Mouse (Mus musculus): ENCODE measurements around the gene Kcnj6.
"Not testable (repeated sequence)": the region's sequence is repeated elsewhere in the genome, so short reads cannot be mapped to it uniquely, and the experiment has no call there.

Gene Kcnj6

DNA sequence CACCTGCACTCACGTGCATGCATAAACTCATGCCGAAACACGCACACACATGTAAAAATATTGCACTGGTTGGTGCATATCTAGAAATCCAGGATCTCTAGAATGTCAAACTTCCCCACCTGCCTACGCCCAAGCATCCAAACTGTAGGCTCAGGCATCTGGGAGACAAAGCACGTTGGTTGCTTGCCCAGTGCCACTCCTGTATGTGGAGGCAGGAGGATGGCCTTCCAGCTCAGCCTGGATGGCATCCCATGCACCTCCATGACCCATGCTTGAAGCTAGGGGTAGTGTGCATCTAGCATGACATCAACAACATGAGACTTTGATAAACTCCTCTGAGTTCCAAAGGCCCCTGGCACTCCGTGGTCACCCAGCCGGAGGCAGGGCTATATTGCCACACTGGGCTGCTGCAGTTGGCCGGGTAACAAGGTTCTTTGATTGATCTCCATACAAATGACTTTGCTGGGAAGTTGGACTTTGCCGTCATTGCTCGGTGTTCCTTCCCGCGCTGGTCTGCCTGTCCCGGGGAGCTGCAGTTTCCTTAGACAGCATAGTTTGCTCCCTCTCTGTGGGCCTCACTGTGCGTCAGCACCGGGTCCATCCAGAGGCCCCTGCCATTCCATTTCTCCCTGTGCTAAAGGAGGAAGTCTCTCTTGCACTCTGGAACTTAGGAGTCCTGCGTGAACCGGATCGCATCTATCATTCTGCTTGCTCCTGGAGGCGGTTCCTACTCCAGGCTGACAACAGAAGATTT is 144.9 kb downstream of the Kcnj6 start:
- no peak for DNase-seq (ENCODE audit: low spot score in 2 of 2)

DNA sequence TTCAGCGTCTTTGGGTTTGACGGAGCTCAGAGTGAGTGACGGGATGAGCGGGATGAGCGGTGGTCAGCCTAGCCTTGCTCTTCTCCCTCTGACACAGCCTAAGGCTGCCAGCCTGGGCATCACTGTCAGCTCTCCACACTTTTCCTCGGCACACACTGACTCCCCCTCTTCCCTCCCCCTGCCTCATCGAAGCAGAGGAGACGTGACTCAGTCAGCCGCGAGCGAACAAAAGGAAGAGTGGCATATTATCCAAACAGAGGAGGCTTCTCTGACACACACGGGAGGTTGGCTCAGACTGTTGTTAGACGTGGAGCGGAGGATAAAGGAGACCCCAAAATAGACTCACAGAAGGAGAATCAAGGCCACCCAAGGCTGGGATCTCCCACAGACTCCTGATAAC is 147.1 kb downstream of the Kcnj6 start:
- no peak for DNase-seq (ENCODE audit: low spot score in 2 of 2)

DNA sequence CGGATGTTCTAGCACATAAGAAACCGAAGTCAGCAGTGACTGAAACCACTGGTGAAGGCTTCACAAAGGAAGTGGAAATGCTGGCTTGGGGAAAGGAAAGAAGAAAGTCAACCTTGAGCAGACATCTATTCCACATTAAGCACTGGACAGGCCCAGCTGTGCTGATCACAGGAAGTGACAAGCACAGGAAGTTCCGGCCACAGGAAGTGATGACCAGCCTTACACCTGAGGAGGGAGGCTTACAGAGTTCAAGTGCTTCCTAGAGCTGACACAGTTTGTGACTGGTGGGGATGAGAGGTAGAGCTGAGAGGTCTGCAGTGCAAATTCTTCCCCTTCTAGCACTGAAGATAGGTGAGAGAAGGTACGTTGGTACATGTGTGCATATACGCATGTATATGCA is 151.5 kb downstream of the Kcnj6 start:
- DNase-seq (ENCODE audit: low spot score in 2 of 2): no peak

DNA sequence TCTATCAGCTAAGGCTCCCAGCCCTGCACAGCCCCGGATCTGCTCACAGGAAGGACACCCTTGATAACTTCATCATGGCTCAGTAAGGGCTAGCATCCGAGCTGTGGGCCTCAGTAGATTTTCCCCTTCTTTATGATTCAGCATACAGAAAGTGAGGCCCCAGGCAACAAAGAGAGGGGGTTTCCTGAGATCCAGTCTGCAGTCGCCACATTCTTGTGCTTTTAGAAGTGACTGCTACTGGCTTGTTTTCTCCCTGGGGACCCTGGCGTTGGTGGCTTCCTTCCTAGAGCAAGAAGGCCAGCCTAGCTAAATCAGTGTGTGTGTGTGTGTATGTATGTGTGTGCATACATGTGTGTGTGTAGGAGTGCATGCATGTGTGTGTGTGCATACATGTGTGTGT is 152.7 kb downstream of the Kcnj6 start:
- no peak for DNase-seq (ENCODE audit: low spot score in 2 of 2)

DNA sequence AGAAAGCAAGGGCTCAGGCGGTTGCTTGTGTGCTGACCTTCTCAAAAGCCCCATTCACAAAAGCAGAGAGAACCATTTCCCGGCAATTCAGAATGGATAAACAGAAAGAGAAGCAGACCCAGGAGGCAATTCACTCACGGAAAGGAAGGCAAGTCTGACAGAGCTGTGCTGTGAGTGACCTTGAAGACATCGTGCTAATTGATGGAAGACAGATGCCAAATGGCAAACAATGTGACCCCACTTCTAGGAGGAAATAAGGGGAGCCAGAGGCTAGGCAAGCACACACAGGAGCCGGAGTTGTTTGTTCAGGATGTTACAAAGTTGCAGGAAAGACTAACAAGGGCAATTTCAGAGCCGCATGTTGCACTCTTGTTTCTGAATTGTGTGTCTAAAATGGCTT is 158.1 kb downstream of the Kcnj6 start:
- DNase-seq (ENCODE audit: low spot score in 2 of 2): no peak

DNA sequence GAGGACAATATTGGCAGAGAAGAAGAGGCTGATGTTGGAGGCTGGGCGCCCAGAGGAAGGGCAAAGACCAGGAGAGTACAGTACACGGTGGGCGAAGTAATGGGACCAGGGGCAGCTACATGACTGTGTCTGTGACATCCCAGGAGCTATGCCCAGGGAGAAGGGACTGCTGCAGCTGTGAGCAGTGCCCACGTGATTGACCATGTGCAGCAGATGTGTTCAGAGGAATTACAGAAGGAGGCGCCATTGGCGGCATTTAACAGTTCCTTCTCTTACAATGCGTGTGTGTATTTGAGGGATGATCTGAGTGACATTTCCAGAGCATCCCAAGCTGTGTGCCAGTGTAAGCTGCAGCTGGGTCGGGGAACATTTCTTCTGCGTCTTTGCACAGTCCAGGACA is 159.6 kb downstream of the Kcnj6 start:
- no peak for DNase-seq (ENCODE audit: low spot score in 2 of 2)

DNA sequence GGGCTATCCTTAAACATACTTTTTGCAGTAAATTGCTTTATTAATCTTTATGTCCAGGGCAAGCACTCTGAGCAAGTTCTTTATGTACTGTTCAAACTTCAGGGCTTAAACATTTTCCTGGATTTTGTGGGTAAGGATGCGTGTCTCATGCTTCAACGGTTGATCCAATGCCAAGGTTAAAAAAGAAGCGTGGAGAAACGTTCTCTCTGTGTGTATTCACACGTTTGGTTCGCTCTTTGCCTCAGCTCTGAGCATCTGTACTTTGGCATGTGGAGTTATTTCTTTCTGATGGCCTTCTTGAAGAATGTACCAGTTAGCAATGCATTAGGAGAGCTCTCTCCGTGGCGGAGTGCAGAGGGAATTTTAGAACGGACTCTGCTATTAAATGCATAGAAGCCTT is 163.0 kb downstream of the Kcnj6 start:
- no peak for DNase-seq (ENCODE audit: low spot score in 2 of 2)

DNA sequence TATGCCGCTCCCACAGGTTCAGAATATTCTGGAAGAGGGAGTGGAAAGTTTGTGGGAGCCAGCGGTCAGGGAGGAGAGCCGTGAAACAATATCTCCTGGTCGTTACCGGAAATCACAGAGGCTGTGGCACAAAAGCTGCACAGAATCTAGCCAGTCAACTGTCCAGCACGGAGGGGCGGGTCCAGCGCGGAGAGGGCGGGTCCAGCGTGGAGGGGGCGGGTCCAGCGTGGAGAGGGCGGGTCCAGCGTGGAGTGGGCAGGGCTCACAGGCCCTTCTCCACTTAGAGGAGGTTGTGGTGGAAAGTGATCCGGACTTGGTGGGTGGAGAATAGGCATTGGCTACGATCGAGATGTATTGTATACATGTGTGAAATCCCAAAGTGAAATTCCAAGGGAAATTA is 169.3 kb downstream of the Kcnj6 start:
- DNase-seq (ENCODE audit: low spot score in 2 of 2): no peak

DNA sequence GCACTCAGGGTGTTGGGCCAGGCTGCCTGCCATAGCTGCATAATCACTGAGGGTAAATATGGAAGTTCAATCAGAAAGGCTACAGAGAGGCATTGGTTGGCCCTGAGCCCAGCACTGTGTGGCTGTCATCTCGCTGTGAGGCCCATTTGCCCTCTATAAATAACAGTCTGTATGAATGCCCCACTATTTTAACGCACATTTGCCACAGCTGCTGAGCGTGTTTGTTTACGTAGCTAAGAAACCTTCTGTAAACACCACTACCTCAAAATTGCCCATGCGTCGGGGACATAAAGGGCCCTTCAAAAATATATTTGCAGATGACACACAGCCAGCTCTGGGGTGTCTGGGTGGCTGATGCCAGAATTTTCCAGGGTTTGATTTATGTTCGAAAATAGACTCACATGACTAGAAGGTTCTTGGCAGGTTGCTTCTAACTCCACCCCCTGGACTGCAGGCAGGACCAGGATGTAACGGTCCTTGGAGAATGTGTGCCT is 170.4 kb downstream of the Kcnj6 start:
- no peak for DNase-seq (ENCODE audit: low spot score in 2 of 2)

DNA sequence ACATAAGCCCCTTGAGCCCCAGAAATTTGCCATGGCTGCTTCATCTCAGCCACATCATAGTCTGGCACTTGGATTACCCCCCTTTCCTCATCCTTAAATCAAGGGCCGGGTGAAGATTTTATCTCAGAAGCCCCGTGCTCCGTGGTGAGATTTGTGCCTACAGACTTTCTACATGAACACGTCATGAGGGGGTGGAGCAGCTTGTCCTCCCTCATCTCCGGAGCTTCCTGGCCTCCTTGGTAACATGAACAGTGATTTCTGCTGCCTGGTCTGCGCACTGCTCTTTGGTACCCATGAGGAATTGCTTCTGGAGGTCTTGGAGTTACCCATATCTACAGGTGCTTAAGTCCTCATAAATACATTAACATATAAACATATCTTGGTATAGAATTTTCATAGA is 172.2 kb downstream of the Kcnj6 start:
- DNase-seq (ENCODE audit: low spot score in 2 of 2): no peak

DNA sequence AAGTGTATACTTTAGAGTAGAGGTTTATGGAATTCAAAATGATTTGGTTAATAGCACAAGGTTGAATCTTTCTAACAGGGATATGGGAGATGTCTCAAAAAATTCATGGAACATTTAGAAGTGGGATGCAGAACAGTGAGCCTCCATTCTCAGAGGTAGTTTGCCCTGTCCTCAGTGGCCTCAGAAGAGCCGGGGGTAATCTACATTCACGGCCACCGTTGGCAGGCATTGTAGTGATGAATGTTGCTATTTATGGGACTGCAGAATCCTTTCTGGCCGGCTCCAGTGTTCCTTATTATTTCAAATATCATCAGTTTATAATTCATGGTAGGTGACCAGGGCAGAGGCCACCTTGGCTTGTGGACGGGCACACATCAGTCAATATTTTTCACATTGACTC is 174.9 kb downstream of the Kcnj6 start:
- no peak for DNase-seq (ENCODE audit: low spot score in 2 of 2)

DNA sequence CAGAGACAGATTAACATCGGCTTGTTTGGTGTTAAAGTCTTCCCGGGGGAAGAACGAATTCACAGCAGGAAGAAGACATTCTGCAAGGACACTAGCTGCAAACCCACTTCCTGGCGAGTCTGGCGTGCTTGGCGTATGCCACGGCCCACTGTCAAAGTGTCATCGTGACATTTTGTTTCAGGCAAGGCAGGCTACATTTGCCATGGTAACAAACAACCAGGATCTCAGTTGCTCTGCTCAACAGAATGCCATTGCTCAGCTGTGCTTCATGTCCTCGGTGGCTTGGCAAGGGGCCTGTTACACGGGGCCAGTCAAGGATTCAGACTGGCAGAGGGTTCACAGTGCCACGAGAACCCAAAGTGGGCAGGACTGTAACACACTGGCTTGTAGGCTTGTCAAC is 175.9 kb downstream of the Kcnj6 start:
- DNase-seq (ENCODE audit: low spot score in 2 of 2): no peak

DNA sequence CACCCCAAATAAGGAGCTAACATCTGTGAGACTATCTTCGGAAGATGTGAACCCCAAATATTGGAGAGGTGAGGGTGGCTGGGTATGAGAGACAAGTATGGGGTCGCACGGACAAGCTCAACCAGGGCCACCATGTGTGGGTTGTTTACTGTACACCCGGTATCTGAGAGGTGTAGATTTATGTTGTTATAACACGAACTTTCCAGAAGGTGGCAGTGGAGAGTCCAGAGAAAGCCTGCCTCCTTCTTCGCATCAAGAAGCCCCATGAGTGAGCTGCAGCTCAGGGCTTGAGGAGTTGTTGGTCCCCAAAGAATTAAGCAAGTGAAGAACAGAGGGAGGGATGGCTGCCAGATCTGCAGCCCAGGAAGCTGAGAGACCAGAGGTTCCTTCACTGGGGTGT is 181.1 kb downstream of the Kcnj6 start:
- DNase-seq (ENCODE audit: low spot score in 2 of 2): no peak

DNA sequence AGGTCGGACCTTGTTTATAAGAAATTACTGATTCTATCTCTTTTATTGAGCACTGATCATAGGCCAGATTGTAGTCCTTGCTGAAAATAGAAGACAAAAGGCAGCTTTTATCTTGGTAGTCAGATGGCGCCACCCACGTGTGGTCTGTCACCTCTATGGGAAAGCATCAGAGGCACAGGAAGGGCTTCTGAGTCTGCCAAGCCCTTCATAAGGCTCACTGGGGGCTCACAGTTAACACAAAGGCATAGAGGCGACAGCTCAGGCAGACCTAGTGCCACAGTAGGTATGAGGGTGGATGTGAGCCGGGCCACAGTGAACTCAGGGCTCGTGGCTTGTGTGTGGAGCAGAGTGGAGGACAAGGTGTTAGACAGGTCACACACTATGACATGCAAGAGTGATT is 181.6 kb downstream of the Kcnj6 start:
- DNase-seq (ENCODE audit: low spot score in 2 of 2): no peak

DNA sequence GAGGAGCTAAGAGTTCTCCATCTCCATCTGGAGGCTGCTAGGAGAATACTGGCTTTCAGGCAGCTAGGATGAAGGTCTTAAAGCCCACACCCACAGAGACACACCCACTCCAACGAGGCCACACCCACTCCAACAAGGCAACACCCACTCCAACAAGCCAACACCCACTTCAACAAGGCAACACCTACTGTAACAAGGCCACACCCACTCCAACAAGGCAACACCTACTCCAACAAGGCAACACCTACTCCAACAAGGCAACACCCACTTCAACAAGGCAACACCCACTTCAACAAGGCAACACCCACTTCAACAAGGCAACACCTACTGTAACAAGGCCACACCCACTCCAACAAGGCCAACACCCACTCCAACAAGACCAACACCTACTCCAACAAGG is 188.2 kb downstream of the Kcnj6 start:
- not testable (repeated sequence) for DNase-seq (ENCODE audit: low spot score in 2 of 2)

DNA sequence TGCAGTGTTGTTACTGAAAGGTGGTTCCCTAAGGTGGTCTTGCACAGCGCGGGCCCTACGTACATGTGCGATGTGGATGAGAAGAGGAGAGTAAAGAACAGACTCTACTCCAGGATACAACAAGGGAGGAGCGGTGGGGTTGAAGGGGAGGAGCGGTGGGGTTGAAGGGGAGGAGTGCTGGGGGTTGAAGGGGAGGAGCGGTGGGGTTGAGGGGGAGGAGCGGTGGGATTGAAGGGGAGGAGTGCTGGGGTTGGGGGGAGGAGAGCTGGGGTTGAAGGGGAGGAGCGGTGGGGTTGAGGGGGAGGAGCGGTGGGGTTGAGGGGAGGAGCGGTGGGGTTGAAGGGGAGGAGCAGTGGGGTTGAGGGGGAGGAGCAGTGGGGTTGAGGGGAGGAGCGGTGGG is 199.3 kb downstream of the Kcnj6 start:
- no peak for DNase-seq (ENCODE audit: low spot score in 2 of 2)

DNA sequence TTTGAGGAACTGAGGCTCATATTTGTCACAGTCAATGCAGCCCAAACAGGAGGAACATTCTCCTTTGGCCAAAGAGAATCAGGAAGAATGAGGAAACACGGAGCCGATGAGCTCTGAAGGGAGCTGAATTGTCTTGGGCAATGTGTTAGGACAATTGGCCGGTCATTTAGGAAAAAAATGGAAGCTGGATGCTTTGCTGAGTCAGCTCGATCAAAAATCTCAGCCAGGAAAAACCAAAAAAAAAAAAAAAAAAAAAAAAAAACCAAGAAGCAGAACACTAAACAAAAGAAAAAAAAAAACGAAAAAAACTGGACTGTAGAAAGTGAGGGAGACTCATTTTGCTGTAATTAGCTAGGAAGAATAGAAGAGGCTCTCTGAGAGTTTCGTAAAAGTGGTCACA is 200.1 kb downstream of the Kcnj6 start:
- DNase-seq (ENCODE audit: low spot score in 2 of 2): no peak

DNA sequence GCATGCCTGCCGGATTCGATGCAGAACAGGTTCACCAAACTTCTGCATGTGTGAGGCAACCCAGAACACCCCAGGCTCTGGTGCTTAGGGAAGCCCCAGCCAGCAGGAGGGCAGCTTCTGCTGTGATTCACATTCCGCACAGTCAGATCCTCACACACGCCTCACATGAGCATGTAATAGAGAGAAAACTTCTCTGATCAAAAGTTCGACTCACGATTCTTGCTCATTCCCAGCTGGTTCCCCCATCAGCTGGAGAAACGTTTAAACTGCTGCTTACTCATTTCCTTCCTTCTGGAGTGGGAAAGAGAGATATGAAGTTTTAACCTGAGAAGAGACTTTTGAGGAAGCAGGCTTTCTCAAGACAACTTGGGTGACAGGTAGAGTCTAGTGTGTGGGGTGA is 204.5 kb downstream of the Kcnj6 start:
- no peak for DNase-seq (ENCODE audit: low spot score in 2 of 2)

DNA sequence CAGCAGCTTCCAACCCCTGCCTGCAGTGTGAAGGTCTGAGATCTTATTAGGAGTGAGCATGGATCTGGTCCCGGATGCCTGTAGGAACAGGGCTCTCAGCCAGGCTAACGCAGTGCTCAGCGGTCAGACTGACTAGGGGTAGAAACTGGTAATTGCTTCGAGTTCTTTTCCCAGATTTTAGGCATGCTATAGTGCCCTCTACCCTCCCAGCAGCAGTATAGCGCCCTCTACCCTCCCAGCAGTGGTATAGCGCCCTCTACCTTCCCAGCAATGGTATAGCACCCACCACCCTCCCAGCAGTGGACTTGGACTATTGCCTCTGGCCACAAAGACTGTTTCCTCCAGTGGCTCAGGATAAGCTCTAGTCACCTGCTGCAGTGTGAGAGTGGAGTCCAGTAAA is 207.5 kb downstream of the Kcnj6 start:
- no peak for DNase-seq (ENCODE audit: low spot score in 2 of 2)

DNA sequence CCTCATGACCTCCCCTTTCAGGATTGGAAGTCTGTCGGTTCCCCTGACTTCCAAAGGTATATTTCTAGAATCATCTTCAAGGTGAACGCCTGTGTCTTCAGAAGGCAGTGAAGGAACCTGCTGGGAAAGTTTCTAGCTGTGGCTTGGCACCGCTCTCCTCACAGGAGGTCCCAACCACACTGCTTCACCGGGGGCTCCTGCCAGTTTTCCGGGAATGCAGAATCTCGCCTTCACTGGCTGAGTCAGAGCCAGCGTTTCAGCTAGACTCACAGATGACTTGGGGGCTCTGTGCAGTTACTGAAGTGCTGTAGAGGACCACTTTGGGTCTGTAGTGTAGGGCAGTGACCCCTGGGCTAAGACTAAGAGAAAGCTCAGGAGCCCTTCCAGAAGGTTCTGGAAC is 208.8 kb downstream of the Kcnj6 start:
- DNase-seq (ENCODE audit: low spot score in 2 of 2): no peak

DNA sequence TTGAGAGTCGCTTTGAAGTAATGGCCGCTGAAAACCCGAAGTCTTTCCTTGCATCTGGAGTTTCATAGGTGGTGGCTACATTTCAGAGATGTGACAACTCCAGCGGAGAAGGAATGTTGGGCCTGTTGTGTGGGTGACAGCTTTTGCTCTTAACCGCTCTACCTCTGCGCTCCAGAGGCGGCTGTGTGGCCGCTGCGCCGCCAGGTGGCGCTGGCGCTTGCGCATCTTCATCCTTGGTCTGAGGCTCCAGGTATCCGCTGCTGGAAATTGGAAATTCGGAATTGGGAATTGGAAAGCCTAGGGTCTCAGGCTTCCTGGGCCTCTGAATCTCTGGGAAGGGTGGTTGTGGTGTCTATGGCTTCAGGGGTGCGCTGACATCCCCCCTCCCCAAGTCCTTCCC is 209.3 kb downstream of the Kcnj6 start:
- DNase-seq (ENCODE audit: low spot score in 2 of 2): peak in 1 of 2 experiments; percentile 36

DNA sequence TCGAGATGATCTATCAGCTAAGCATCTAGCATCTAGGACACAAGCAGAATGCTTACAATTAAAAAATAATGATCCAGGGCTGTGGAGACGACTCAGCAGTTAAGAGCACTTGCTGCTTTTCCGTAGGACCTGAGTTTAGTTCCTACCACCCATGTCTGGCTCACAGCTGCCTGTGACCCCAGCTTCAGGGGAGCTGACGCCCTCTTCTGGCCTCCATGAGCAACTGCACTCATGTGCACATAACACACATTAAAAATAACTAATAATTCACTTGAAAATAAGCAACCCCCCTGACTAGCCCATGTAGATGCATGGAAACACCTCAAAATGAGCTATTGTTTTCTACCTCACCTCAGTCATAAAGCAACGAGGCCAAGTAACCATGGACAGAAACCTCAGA is 211.6 kb downstream of the Kcnj6 start:
- DNase-seq (ENCODE audit: low spot score in 2 of 2): no peak

DNA sequence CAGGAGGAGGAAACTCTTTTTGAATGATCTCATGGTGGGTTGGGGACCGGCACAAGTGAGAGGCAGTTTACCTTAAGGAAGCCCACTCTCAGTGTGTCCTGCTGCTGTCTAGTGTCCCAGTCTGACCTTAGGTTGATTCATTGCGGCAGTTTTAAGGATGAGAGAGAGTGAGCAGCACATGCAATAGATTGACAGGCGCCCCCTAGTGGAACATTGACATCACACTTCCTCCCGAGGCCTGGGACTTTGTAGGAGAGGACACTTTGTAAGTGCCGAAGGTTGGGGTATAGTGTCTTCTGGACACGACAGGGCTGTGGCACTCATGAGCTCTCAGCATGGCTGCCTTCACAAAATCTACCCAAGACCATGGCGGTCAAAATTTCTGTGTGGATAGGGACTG is 213.8 kb downstream of the Kcnj6 start:
- peak in 1 of 2 experiments; percentile 25 for DNase-seq (ENCODE audit: low spot score in 2 of 2)
